Mouse (Mus musculus): ENCODE measurements at regions not wholly inside any gene's neighbourhood (a gene's known extent, or its start where the extent isn't known, plus 50 kb on each side); places are given as distances from the start of the nearest gene placed in this dataset.

- Histone ChIP-seq H3K4me1 (ENCODE audit: control insufficient read depth, insufficient read depth, low read depth, low read length) (no peaks in the 10 kb centered on the region), H3K4me2 (ENCODE audit: low read length) (no peak overlapping the region), H3K4me3 (ENCODE audit: low read length) (no peak overlapping the region), H3K27ac (ENCODE audit: low read depth, low read length) (no peak overlapping the region), H3K36me3 (ENCODE audit: control insufficient read depth, insufficient read depth, low read length) (no peaks in the 10 kb centered on the region), H3K9me3 (ENCODE audit: control insufficient read depth, low read length) (no peaks in the 10 kb centered on the region), H3K27me3 (replicated peaks; ENCODE audit: control insufficient read depth, insufficient read depth, low read length) (no peaks in the 10 kb centered on the region), H3K9ac (ENCODE audit: low read depth, low read length) (no peak overlapping the region)
- WGBS: 92% methylated on average over 7 of the region's 7 CpGs
- no peak for ATAC-seq
These were observed 225.1 kb downstream of the Srbd1 start for GRCm38 (mm10) chr17:85919868-85920267.

DNA sequence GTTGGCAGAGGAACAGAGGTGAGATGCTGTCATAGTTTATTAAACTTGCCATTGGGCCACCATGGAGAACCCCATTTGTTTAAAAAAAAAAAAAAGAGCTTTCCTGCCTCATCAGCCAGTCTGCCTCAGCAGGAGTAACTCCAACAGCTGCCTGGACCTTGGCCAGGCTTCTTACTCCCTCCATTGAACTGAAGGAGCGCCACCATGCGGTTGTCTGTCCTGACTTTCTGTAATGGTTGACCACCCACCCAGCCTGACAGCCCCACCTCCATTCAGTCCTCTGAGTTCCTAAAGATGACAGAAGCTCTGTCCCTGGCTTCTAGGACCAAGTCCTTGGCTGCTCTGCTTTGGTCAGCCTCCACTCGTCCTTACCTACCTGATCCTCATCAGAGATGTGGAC is 227.8 kb upstream of the Six2 start:
- no peak overlapping the region for H3K9ac ChIP-seq (ENCODE audit: low read depth, low read length)
- 91% methylated on average over 3 of the region's 3 CpGs for WGBS

DNA sequence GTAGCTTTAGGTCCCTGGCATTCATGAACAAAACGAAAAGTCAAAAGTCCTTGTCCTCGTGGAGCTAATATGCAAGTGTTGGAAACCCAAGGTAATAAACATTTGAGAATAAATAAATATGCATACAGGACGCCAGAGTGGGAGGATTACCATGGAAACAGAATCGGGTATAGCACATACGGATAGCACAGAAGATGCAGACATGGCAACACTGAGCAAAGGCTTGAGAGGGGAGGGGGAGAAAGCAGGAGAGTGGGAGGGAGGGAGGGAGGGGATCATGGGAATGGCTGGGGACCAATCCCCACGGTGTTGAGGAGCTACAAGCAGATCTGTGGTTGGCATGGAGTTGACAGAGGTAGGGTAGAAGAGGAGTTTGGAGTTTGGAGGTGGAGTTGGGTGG is 226.0 kb upstream of the Six2 start:
- WGBS: 57% methylated on average over 6 of the region's 6 CpGs
- Histone ChIP-seq H3K36me3 (ENCODE audit: control insufficient read depth, insufficient read depth, low read length) (no peaks in the 10 kb centered on the region), H3K4me2 (ENCODE audit: low read length) (no peak overlapping the region), H3K4me3 (ENCODE audit: low read length) (no peak overlapping the region), H3K27me3 (replicated peaks; ENCODE audit: control insufficient read depth, insufficient read depth, low read length) (no peaks in the 10 kb centered on the region), H3K27ac (ENCODE audit: low read depth, low read length) (no peak overlapping the region), H3K9ac (ENCODE audit: low read depth, low read length) (no peak overlapping the region), H3K4me1 (ENCODE audit: control insufficient read depth, insufficient read depth, low read depth, low read length) (no peaks in the 10 kb centered on the region), H3K9me3 (ENCODE audit: control insufficient read depth, low read length) (no peaks in the 10 kb centered on the region)
- 0 out of 2 replicates have a peak, but pooled peaks have one; percentile 30 for ATAC-seq

More for the DNA sequence above, 227.8 kb upstream of the Six2 start:
- no peak overlapping the region for H3K27ac ChIP-seq (ENCODE audit: low read depth, low read length)
- H3K4me2 ChIP-seq (ENCODE audit: low read length): no peak overlapping the region
- H3K9me3 ChIP-seq (ENCODE audit: control insufficient read depth, low read length): no peaks in the 10 kb centered on the region
- no peak for ATAC-seq
- H3K27me3 ChIP-seq (replicated peaks; ENCODE audit: control insufficient read depth, insufficient read depth, low read length): no peaks in the 10 kb centered on the region
- H3K36me3 ChIP-seq (ENCODE audit: control insufficient read depth, insufficient read depth, low read length): no peaks in the 10 kb centered on the region
- no peak overlapping the region for H3K4me3 ChIP-seq (ENCODE audit: low read length)
- H3K4me1 ChIP-seq (ENCODE audit: control insufficient read depth, insufficient read depth, low read depth, low read length): no peaks in the 10 kb centered on the region

- H3K27me3 ChIP-seq (replicated peaks; ENCODE audit: control insufficient read depth, insufficient read depth, low read length): no peaks in the 10 kb centered on the region
- 96% methylated on average over 3 of the region's 3 CpGs for WGBS
- no peak overlapping the region for H3K4me2 ChIP-seq (ENCODE audit: low read length)
- ATAC-seq: no peak
- H3K9ac ChIP-seq (ENCODE audit: low read depth, low read length): no peak overlapping the region
- no peak overlapping the region for H3K4me3 ChIP-seq (ENCODE audit: low read length)
- no peaks in the 10 kb centered on the region for H3K9me3 ChIP-seq (ENCODE audit: control insufficient read depth, low read length)
- no peaks in the 10 kb centered on the region for H3K36me3 ChIP-seq (ENCODE audit: control insufficient read depth, insufficient read depth, low read length)
- H3K27ac ChIP-seq (ENCODE audit: low read depth, low read length): no peak overlapping the region
- no peaks in the 10 kb centered on the region for H3K4me1 ChIP-seq (ENCODE audit: control insufficient read depth, insufficient read depth, low read depth, low read length)
These were observed 220.6 kb upstream of the Six2 start for GRCm38 (mm10) chr17:85908709-85909108.

- no peak overlapping the region for H3K27ac ChIP-seq (ENCODE audit: low read depth, low read length)
- no peaks in the 10 kb centered on the region for H3K9me3 ChIP-seq (ENCODE audit: control insufficient read depth, low read length)
- no peaks in the 10 kb centered on the region for H3K27me3 ChIP-seq (replicated peaks; ENCODE audit: control insufficient read depth, insufficient read depth, low read length)
- ATAC-seq: no peak
- WGBS: 74% methylated on average over 4 of the region's 4 CpGs
- no peaks in the 10 kb centered on the region; the same call in 1 of the 2 replicates for H3K4me1 ChIP-seq (ENCODE audit: control insufficient read depth, insufficient read depth, low read depth, low read length)
- H3K36me3 ChIP-seq (ENCODE audit: control insufficient read depth, insufficient read depth, low read length): no peaks in the 10 kb centered on the region
- H3K9ac ChIP-seq (ENCODE audit: low read depth, low read length): no peak overlapping the region
- H3K4me2 ChIP-seq (ENCODE audit: low read length): no peak overlapping the region
- no peak overlapping the region for H3K4me3 ChIP-seq (ENCODE audit: low read length)
These were observed 218.6 kb upstream of the Six2 start for GRCm38 (mm10) chr17:85906597-85907187.

- no peaks in the 10 kb centered on the region for H3K36me3 ChIP-seq (ENCODE audit: control insufficient read depth, insufficient read depth, low read length)
- no peaks in the 10 kb centered on the region; the same call in 1 of the 2 replicates for H3K4me1 ChIP-seq (ENCODE audit: control insufficient read depth, insufficient read depth, low read depth, low read length)
- H3K9ac ChIP-seq (ENCODE audit: low read depth, low read length): no peak overlapping the region
- WGBS: 63% methylated on average over 2 of the region's 2 CpGs
- no peak overlapping the region for H3K4me3 ChIP-seq (ENCODE audit: low read length)
- H3K9me3 ChIP-seq (ENCODE audit: control insufficient read depth, low read length): no peaks in the 10 kb centered on the region
- H3K4me2 ChIP-seq (ENCODE audit: low read length): no peak overlapping the region
- no peak for ATAC-seq
- H3K27ac ChIP-seq (ENCODE audit: low read depth, low read length): no peak overlapping the region
- H3K27me3 ChIP-seq (replicated peaks; ENCODE audit: control insufficient read depth, insufficient read depth, low read length): no peaks in the 10 kb centered on the region
These were observed 214.5 kb upstream of the Six2 start for GRCm38 (mm10) chr17:85902575-85902974.

DNA sequence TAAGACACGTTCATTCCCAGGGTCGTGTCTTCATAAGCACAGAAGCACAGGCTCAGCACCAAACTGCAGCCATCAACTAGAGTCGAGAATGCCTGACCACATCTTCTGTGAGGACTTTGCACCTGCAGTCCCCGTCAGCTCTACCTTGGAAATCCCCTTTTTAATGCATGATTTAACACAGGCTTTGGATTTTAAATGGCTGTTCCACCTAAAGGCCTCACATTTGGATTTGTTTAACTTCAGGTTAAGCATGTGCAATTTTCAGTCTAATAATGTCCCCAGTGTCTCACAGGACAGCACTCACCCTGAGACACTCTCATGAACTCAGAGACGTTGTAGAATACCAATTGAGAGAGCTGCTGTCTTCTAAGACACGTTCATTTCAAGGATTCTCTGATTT is 211.0 kb upstream of the Six2 start:
- Histone ChIP-seq H3K36me3 (ENCODE audit: control insufficient read depth, insufficient read depth, low read length) (no peaks in the 10 kb centered on the region), H3K27me3 (replicated peaks; ENCODE audit: control insufficient read depth, insufficient read depth, low read length) (no peaks in the 10 kb centered on the region), H3K27ac (ENCODE audit: low read depth, low read length) (no peak overlapping the region), H3K9me3 (ENCODE audit: control insufficient read depth, low read length) (no peaks in the 10 kb centered on the region), H3K4me3 (ENCODE audit: low read length) (no peak overlapping the region), H3K4me2 (ENCODE audit: low read length) (no peak overlapping the region), H3K9ac (ENCODE audit: low read depth, low read length) (no peak overlapping the region), H3K4me1 (ENCODE audit: control insufficient read depth, insufficient read depth, low read depth, low read length) (no peaks in the 10 kb centered on the region; the same call in 1 of the 2 replicates)
- 69% methylated on average over 6 of the region's 6 CpGs for WGBS
- ATAC-seq: no peak

- ATAC-seq: 0 out of 2 replicates have a peak, but pooled peaks have one; percentile 42
- Histone ChIP-seq H3K4me3 (ENCODE audit: low read length) (no peak overlapping the region), H3K9ac (ENCODE audit: low read depth, low read length) (no peak overlapping the region), H3K27me3 (replicated peaks; ENCODE audit: control insufficient read depth, insufficient read depth, low read length) (no peaks in the 10 kb centered on the region), H3K4me2 (ENCODE audit: low read length) (no peak overlapping the region), H3K27ac (ENCODE audit: low read depth, low read length) (peak overlapping the region; percentile 6; the same call in 1 of the 2 replicates), H3K4me1 (ENCODE audit: control insufficient read depth, insufficient read depth, low read depth, low read length) (no peaks in the 10 kb centered on the region), H3K9me3 (ENCODE audit: control insufficient read depth, low read length) (no peaks in the 10 kb centered on the region), H3K36me3 (ENCODE audit: control insufficient read depth, insufficient read depth, low read length) (no peaks in the 10 kb centered on the region)
- 52% methylated on average over 5 of the region's 5 CpGs for WGBS
These were observed 207.9 kb upstream of the Six2 start for GRCm38 (mm10) chr17:85895978-85896377.

DNA sequence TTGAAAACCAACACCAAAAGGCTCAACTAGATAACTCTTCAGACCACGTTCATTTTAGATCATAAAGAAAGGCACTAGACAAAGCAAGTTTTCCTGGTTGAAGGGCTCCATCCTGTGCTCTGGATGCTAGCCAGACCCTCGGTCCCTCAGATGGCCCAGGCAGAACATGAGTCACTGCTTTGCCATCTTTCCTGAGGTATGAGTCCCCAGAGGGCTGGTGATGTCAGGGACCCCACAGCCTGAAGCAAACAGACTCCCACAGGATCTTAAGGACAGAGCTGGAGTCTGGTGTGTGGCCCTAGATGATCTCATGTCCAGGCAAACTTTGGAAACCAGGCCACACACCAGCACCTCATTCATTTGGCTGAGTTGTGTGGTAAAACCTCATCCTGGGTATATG is 203.2 kb upstream of the Six2 start:
- Histone ChIP-seq H3K27me3 (replicated peaks; ENCODE audit: control insufficient read depth, insufficient read depth, low read length) (no peaks in the 10 kb centered on the region), H3K4me3 (ENCODE audit: low read length) (no peak overlapping the region), H3K9ac (ENCODE audit: low read depth, low read length) (no peak overlapping the region), H3K36me3 (ENCODE audit: control insufficient read depth, insufficient read depth, low read length) (no peaks in the 10 kb centered on the region), H3K4me2 (ENCODE audit: low read length) (no peak overlapping the region), H3K9me3 (ENCODE audit: control insufficient read depth, low read length) (no peaks in the 10 kb centered on the region), H3K27ac (ENCODE audit: low read depth, low read length) (no peak overlapping the region), H3K4me1 (ENCODE audit: control insufficient read depth, insufficient read depth, low read depth, low read length) (peaks cover 3% of the 10 kb centered on the region)
- 79% methylated on average over 2 of the region's 2 CpGs for WGBS
- no peak for ATAC-seq

All from hindbrain, embryonic 16.5 days (tissue).